Mouse (Mus musculus): Measurements from ENCODE around the gene Bean1.

GRCm38 (mm10) chr8:104123080-104123657, 47.1 kb upstream of the Bean1 start:
- TF ChIP-seq CTCF (IDR thresholded peaks at IDR 0.05; ENCODE audit: borderline replicate concordance, extremely low read depth, insufficient read depth, insufficient read length) (no peak), POLR2A (IDR thresholded peaks at IDR 0.05; ENCODE audit: borderline replicate concordance, extremely low read depth, insufficient read depth, insufficient read length, poor library complexity, severe bottlenecking) (no peak)
